Mouse (Mus musculus) liver, postnatal 0 days (tissue): Measurements from ENCODE around the gene Robo1. TPM values are rescaled to one million over a fixed set of nuclear protein-coding genes. Genes with fewer than 3 reads are reported as not detected.
A peak's percentile ranks its signal among the peaks of the same experiment; 100 is the strongest.

Experiments
- ATAC-seq: fragments of 200-750 bp; cut with Nextera tagmentation; 2 replicates; pipeline ENCODE4 v1.8.0; 2017; ENCODE audit warnings: mild to moderate bottlenecking, moderate library complexity
- DNase-seq: peaks from one replicate; pipeline ENCODE4 v3.0.0-alpha.2; 2016
- H3K27ac ChIP-seq: fragments of 300-500 bp; sonication (generic); 2 replicates; pipeline ENCODE4 v1.5.1; 2014; ENCODE audit warnings: antibody characterized with exemption, moderate library complexity, mild to moderate bottlenecking, low read depth
- H3K27me3 ChIP-seq: fragments of 300-500 bp; sonication (generic); 2 replicates; pipeline ENCODE4 v1.6.1; 2014; ENCODE audit warnings: low read length, control low read depth, mixed read lengths; ENCODE audit not compliant: insufficient read depth
- H3K36me3 ChIP-seq: fragments of 300-500 bp; sonication (generic); replicated peaks from 2 replicates; pipeline ENCODE4 v1.6.1; 2014; ENCODE audit warnings: mild to moderate bottlenecking, control low read depth, low read length, moderate library complexity, mixed read lengths; ENCODE audit not compliant: insufficient read depth
- H3K4me1 ChIP-seq: fragments of 300-500 bp; sonication (generic); 2 replicates; pipeline ENCODE4 v1.6.1; 2014; ENCODE audit warnings: antibody characterized with exemption, mild to moderate bottlenecking, control low read depth; ENCODE audit not compliant: insufficient read depth
- H3K4me2 ChIP-seq: fragments of 300-500 bp; sonication (generic); 2 replicates; pipeline ENCODE4 v1.6.1; 2014; ENCODE audit warnings: low read depth, mild to moderate bottlenecking, low read length, moderate library complexity, mixed read lengths
- H3K4me3 ChIP-seq: fragments of 300-500 bp; sonication (generic); 2 replicates; pipeline ENCODE4 v1.5.1; 2014; ENCODE audit warnings: low read depth, low read length
- H3K9ac ChIP-seq: fragments of 300-500 bp; sonication (generic); replicated peaks from 2 replicates; pipeline ENCODE4 v1.6.1; 2014; ENCODE audit warnings: mild to moderate bottlenecking, moderate library complexity
- H3K9me3 ChIP-seq: fragments of 300-500 bp; sonication (generic); 2 replicates; pipeline ENCODE4 v1.6.1; 2016; ENCODE audit warnings: mild to moderate bottlenecking, control low read depth, low read length, mixed read lengths
- CTCF ChIP-seq: sonication (generic); IDR thresholded peaks from 2 replicates; pipeline ENCODE4 v1.5.1; 2016; ENCODE audit warnings: antibody characterized with exemption, low read depth
- EP300 ChIP-seq: IDR thresholded peaks from 2 replicates; pipeline ENCODE4 v1.6.1; 2016; ENCODE audit warnings: antibody characterized with exemption, low read depth, mild to moderate bottlenecking
- WGBS: fragments of 180-500 bp; shearing (Covaris S2); extraction: QIAGEN DNeasy Blood & Tissue Kit; methylation state at CpG from one replicate; pipeline ENCODE4 v1.1.7; 2014; ENCODE audit not compliant: insufficient replicate concordance; 5-methylcytosine and 5-hydroxymethylcytosine counted together
- polyA plus RNA-seq: library from polyadenylated mRNA; unstranded; fragments of >200 nt; fragmentation: Nextera tagmentation; extraction: Ambion mirVana; gene quantifications from 2 replicates; pipeline ENCODE4 v1.2.1, GENCODE M21; 2015

Gene Robo1
- polyA plus RNA-seq, 1 experiment from 2014 or later: 2.4 TPM

- no peaks in the 10 kb centered on the region for H3K36me3 ChIP-seq
- ATAC-seq: no peak
- WGBS: 71% methylated on average over 8 of the region's 8 CpGs
Measured at GRCm38 (mm10) chr16:72639332-72639940, 331.3 kb downstream of the Robo1 start.

GRCm38 (mm10) chr16:72640932-72641811, 333.1 kb downstream of the Robo1 start:
- no peak overlapping the region for H3K4me3 ChIP-seq
- no peak overlapping the region for H3K4me2 ChIP-seq
- H3K9me3 ChIP-seq: no peaks in the 10 kb centered on the region
- no peaks in the 10 kb centered on the region for H3K36me3 ChIP-seq
- no peak for TF ChIP-seq CTCF
- no peak for TF ChIP-seq EP300
- no peak overlapping the region for H3K9ac ChIP-seq
- H3K27me3 ChIP-seq: no peaks in the 10 kb centered on the region
- no peak overlapping the region for H3K27ac ChIP-seq
- DNase-seq (no peak), ATAC-seq (no peak)
- no peaks in the 10 kb centered on the region for H3K4me1 ChIP-seq
- 67% methylated on average over 9 of the region's 9 CpGs for WGBS

More at GRCm38 (mm10) chr16:72639332-72639940, 331.3 kb downstream of the Robo1 start:
- no peak overlapping the region for H3K4me3 ChIP-seq
- no peak for TF ChIP-seq CTCF
- TF ChIP-seq EP300: no peak
- no peaks in the 10 kb centered on the region for H3K9me3 ChIP-seq
- H3K27me3 ChIP-seq: no peaks in the 10 kb centered on the region
- no peak overlapping the region for H3K4me2 ChIP-seq
- H3K9ac ChIP-seq: no peak overlapping the region
- DNase-seq: no peak
- no peaks in the 10 kb centered on the region for H3K4me1 ChIP-seq
- H3K27ac ChIP-seq: no peak overlapping the region

- Histone ChIP-seq H3K4me2 (no peak overlapping the region), H3K9ac (no peak overlapping the region), H3K4me1 (no peaks in the 10 kb centered on the region), H3K4me3 (no peak overlapping the region), H3K36me3 (no peaks in the 10 kb centered on the region), H3K27ac (no peak overlapping the region), H3K9me3 (no peaks in the 10 kb centered on the region), H3K27me3 (no peaks in the 10 kb centered on the region)
- 50% methylated on average over 8 of the region's 8 CpGs for WGBS
- DNase-seq (no peak), ATAC-seq (no peak)
- TF ChIP-seq EP300: no peak
- TF ChIP-seq CTCF: no peak
Measured at GRCm38 (mm10) chr16:72645890-72646289, 337.8 kb downstream of the Robo1 start.

- Histone ChIP-seq H3K27me3 (no peaks in the 10 kb centered on the region), H3K9me3 (no peaks in the 10 kb centered on the region), H3K4me1 (no peaks in the 10 kb centered on the region), H3K9ac (no peak overlapping the region), H3K36me3 (no peaks in the 10 kb centered on the region), H3K4me3 (no peak overlapping the region), H3K27ac (no peak overlapping the region), H3K4me2 (0 out of 2 replicates have a peak overlapping the region, but pooled peaks have one; percentile 32)
- 37% methylated on average over 4 of the region's 4 CpGs for WGBS
- DNase-seq (peak; percentile 43), ATAC-seq (peak; percentile 41; the same call in 1 of the 2 replicates)
- TF ChIP-seq CTCF (peak; percentile 71), EP300 (no peak)
Measured at GRCm38 (mm10) chr16:72649314-72649713, 341.2 kb downstream of the Robo1 start.

DNA sequence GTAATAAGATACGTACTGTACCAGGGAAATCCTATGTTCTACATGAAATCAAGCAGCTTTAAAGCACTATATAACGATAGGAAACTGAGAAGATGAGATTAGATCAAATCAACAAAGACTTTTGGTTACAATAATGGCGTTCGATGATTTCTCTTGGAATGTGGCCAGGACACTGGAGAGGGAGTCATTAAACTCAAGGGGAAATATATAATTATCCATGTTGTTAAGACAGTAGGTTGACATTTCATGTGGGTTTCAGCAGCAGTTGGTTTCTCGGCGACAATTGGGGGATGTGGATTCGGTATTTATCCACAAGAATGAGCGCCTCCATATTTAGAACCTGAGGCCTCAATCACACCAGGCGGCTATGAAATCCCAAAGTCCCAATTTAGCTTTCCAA, 347.3 kb downstream of the Robo1 start:
- no peak overlapping the region for H3K9ac ChIP-seq
- 74% methylated on average over 9 of the region's 9 CpGs for WGBS
- no peak overlapping the region for H3K27ac ChIP-seq
- DNase-seq: no peak
- no peaks in the 10 kb centered on the region for H3K27me3 ChIP-seq
- TF ChIP-seq EP300 (no peak), CTCF (no peak)
- no peak overlapping the region for H3K4me2 ChIP-seq
- no peaks in the 10 kb centered on the region for H3K36me3 ChIP-seq
- no peak for ATAC-seq
- no peaks in the 10 kb centered on the region for H3K9me3 ChIP-seq
- H3K4me1 ChIP-seq: no peaks in the 10 kb centered on the region
- H3K4me3 ChIP-seq: no peak overlapping the region

- no peaks in the 10 kb centered on the region for H3K36me3 ChIP-seq
- WGBS: 1% methylated on average over 26 of the region's 26 CpGs
- peak overlapping the region; percentile 60 for H3K4me3 ChIP-seq
- DNase-seq (peak; percentile 61), ATAC-seq (peak; percentile 86)
- H3K9me3 ChIP-seq: no peaks in the 10 kb centered on the region
- H3K27ac ChIP-seq: peak overlapping the region; percentile 97
- peak overlapping the region; percentile 64 for H3K9ac ChIP-seq
- H3K4me2 ChIP-seq: peak overlapping the region; percentile 74
- peaks cover 2% of the 10 kb centered on the region; the same call in 1 of the 2 replicates for H3K4me1 ChIP-seq
- H3K27me3 ChIP-seq: peaks cover 4% of the 10 kb centered on the region; the same call in 1 of the 2 replicates
- TF ChIP-seq CTCF (peak; percentile 20; the same call in 1 of the 2 replicates), EP300 (0 out of 2 replicates have a peak, but pooled peaks have one; percentile 25)
Measured at GRCm38 (mm10) chr16:72662837-72663350, 354.8 kb downstream of the Robo1 start.
